Mouse (Mus musculus) CH12.LX (cell line): ENCODE measurements around the gene Hid1.

Source experiments
- CTCF ChIP-seq, 2 experiments: IDR thresholded peaks in 1 of 2; conservative IDR thresholded peaks in 1 of 2; 2 replicates each; pipeline ENCODE4 v1.5.1; 2011 to 2012; ENCODE audit warnings: low read depth in 2 of 2, low read length in 2 of 2, improper control_type of control experiment in 1 of 2, inconsistent platforms in 1 of 2, mild to moderate bottlenecking in 1 of 2, moderate library complexity in 1 of 2
- EP300 ChIP-seq: IDR thresholded peaks from 2 replicates; pipeline ENCODE4 v1.6.1; 2011; ENCODE audit warnings: low read length, improper control_type of control experiment
- GABPA ChIP-seq: IDR thresholded peaks from 2 replicates; pipeline ENCODE4 v1.6.1; 2012; ENCODE audit warnings: low read depth, low read length, improper control_type of control experiment, inconsistent platforms; ENCODE audit not compliant: insufficient replicate concordance
- KAT2A ChIP-seq: IDR thresholded peaks from 2 replicates; pipeline ENCODE4 v1.6.1; 2012; ENCODE audit warnings: low read length, improper control_type of control experiment, inconsistent platforms; ENCODE audit not compliant: insufficient replicate concordance
- MAZ ChIP-seq: IDR thresholded peaks from 2 replicates; pipeline ENCODE4 v1.6.1; 2012; ENCODE audit warnings: low read depth, mild to moderate bottlenecking, inconsistent platforms, low read length, improper control_type of control experiment, moderate library complexity
- POLR2A ChIP-seq: IDR thresholded peaks from 2 replicates; pipeline ENCODE4 v1.6.1; 2011; ENCODE audit warnings: low read depth, mild to moderate bottlenecking, improper control_type of control experiment, low read length
- RAD21 ChIP-seq: IDR thresholded peaks from 2 replicates; pipeline ENCODE4 v1.6.1; 2011; ENCODE audit warnings: low read depth, mild to moderate bottlenecking, low read length, improper control_type of control experiment, moderate library complexity
- USF1 ChIP-seq: IDR thresholded peaks from 2 replicates; pipeline ENCODE4 v1.6.1; 2014; ENCODE audit warnings: low read depth, mild to moderate bottlenecking, inconsistent platforms, low read length, improper control_type of control experiment
- USF2 ChIP-seq: conservative IDR thresholded peaks from 2 replicates; pipeline ENCODE4 v1.6.1; 2011; ENCODE audit warnings: low read depth, low read length, improper control_type of control experiment

GRCm38 (mm10) chr11:115359293-115359692 lies 8.3 kb downstream of the Hid1 start:
- TF ChIP-seq CTCF (conservative IDR thresholded peaks at IDR 0.05 in 1 of 2, IDR thresholded peaks at IDR 0.05 in 1 of 2; ENCODE audit: low read depth in 2 of 2, low read length in 2 of 2) = no peak
- TF ChIP-seq EP300 = no peak
- TF ChIP-seq USF1 = no peak
- TF ChIP-seq USF2 = no peak
- no peak for TF ChIP-seq KAT2A
- no peak for TF ChIP-seq RAD21
- no peak for TF ChIP-seq POLR2A
- no peak for TF ChIP-seq MAZ
- no peak for TF ChIP-seq GABPA
